Mouse (Mus musculus): Measurements from ENCODE around the gene Myo6. TPM values are rescaled to one million over a fixed set of nuclear protein-coding genes. Genes with fewer than 3 reads are reported as not detected.

Myo6 gene
- total and polyA plus RNA-seq, 3 experiments, result 6.0 to 39.5 (median 11.0) TPM

GRCm38 (mm10) chr9:80196161-80196560 is 31.3 kb downstream of the Myo6 start:
- H3K4me2 ChIP-seq (ENCODE audit: insufficient read depth, low read depth, poor library complexity, severe bottlenecking), result no peak overlapping the region
- dilution Hi-C loops (cut with MboI; ENCODE audit: extremely low pct_ligation_motif_present, extremely low pct_unique_long_range_greater_than_20kb, low sequenced_read_pairs) (no loop called here), in situ Hi-C loops (cut with MboI; ENCODE audit: low pct_ligation_motif_present, low pct_unique_long_range_greater_than_20kb, low sequenced_read_pairs) (no loop called here)

GRCm38 (mm10) chr9:80197233-80197632 is 32.4 kb downstream of the Myo6 start:
- Histone ChIP-seq H3K79me2 (replicated peaks; ENCODE audit: control insufficient read depth, extremely low read depth, insufficient read depth, poor library complexity, severe bottlenecking) (no peaks in the 10 kb centered on the region), H3K9me3 (replicated peaks; ENCODE audit: low read length) (no peaks in the 10 kb centered on the region), H3K27ac (ENCODE audit: insufficient read depth, low read depth) (no peak overlapping the region), H3K4me3 (replicated peaks in 1 of 3; ENCODE audit: low read depth in 2 of 3, low read length in 2 of 3, poor library complexity in 1 of 3) (no peak overlapping the region), H3K4me2 (ENCODE audit: insufficient read depth, low read depth, poor library complexity, severe bottlenecking) (no peak overlapping the region), H3K9ac (ENCODE audit: insufficient read depth, low read depth) (no peak overlapping the region), H3K36me3 (replicated peaks in 1 of 2; ENCODE audit: control insufficient read depth in 1 of 2, insufficient read depth in 1 of 2, low read length in 1 of 2) (no peaks in the 10 kb centered on the region), H3K27me3 (replicated peaks) (no peaks in the 10 kb centered on the region), H3K4me1 (ENCODE audit: control insufficient read depth in 1 of 2, insufficient read depth in 2 of 2) (no peaks in the 10 kb centered on the region)
- dilution Hi-C loops (cut with MboI; ENCODE audit: extremely low pct_ligation_motif_present, extremely low pct_unique_long_range_greater_than_20kb, low sequenced_read_pairs) (no loop called here), in situ Hi-C loops (cut with MboI; ENCODE audit: low pct_ligation_motif_present, low pct_unique_long_range_greater_than_20kb, low sequenced_read_pairs) (no loop called here)
- TF ChIP-seq MYC (IDR thresholded peaks at IDR 0.05; ENCODE audit: low read depth, low read length), result no peak
- no peak for DNase-seq (ENCODE audit: extremely low read depth)

More at GRCm38 (mm10) chr9:80196161-80196560, 31.3 kb downstream of the Myo6 start:
- no peak overlapping the region for H3K9ac ChIP-seq (ENCODE audit: insufficient read depth, low read depth)
- H3K79me2 ChIP-seq (replicated peaks; ENCODE audit: control insufficient read depth, extremely low read depth, insufficient read depth, poor library complexity, severe bottlenecking), result no peaks in the 10 kb centered on the region
- H3K4me1 ChIP-seq (ENCODE audit: control insufficient read depth in 1 of 2, insufficient read depth in 2 of 2), result no peaks in the 10 kb centered on the region
- H3K27ac ChIP-seq (ENCODE audit: insufficient read depth, low read depth), result no peak overlapping the region
- no peak for DNase-seq (ENCODE audit: extremely low read depth)
- no peaks in the 10 kb centered on the region for H3K27me3 ChIP-seq (replicated peaks)
- no peaks in the 10 kb centered on the region for H3K9me3 ChIP-seq (replicated peaks; ENCODE audit: low read length)
- no peaks in the 10 kb centered on the region for H3K36me3 ChIP-seq (replicated peaks in 1 of 2; ENCODE audit: control insufficient read depth in 1 of 2, insufficient read depth in 1 of 2, low read length in 1 of 2)
- no peak overlapping the region for H3K4me3 ChIP-seq (replicated peaks in 1 of 3; ENCODE audit: low read depth in 2 of 3, low read length in 2 of 3, poor library complexity in 1 of 3)
- TF ChIP-seq GABPA (IDR thresholded peaks at IDR 0.05; ENCODE audit: insufficient replicate concordance, low read depth, low read length) (no peak), MYC (IDR thresholded peaks at IDR 0.05; ENCODE audit: low read depth, low read length) (no peak), ZNF384 (IDR thresholded peaks at IDR 0.05; ENCODE audit: low read depth, low read length) (no peak), ZMIZ1 (IDR thresholded peaks at IDR 0.05; ENCODE audit: low read depth, low read length) (no peak), TCF12 (IDR thresholded peaks at IDR 0.05; ENCODE audit: low read depth, low read length) (no peak), ZKSCAN1 (IDR thresholded peaks at IDR 0.05; ENCODE audit: borderline replicate concordance, low read depth, low read length) (no peak), JUN (IDR thresholded peaks at IDR 0.05; ENCODE audit: insufficient read depth, low read depth, low read length) (no peak), HCFC1 (IDR thresholded peaks at IDR 0.05; ENCODE audit: low read depth, low read length) (no peak), MAZ (IDR thresholded peaks at IDR 0.05; ENCODE audit: low read depth, low read length) (no peak), USF2 (conservative IDR thresholded peaks at IDR 0.05; ENCODE audit: low read depth, low read length) (no peak)

DNA sequence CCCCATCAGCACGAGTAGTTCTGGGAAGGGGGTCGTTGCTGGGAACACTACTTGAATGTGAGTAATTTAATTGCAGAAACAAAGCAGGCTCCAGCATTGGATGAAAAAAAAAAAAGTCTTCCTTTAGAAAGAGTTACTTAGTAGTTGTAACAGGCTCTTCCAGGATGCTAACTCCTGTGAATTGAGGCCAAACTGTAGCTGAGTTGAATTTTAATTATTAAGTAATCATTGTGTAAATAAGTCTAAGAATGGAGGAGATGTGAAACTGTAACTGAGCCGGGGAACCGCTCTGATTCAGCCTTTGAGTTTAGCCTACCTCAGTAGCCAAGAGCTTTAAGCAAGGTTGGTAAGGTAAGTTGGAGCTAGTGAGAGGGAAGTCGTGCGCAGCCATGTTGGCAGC is 36.0 kb downstream of the Myo6 start:
- Histone ChIP-seq H3K4me2 (ENCODE audit: insufficient read depth, low read depth, poor library complexity, severe bottlenecking) (no peak overlapping the region), H3K9ac (ENCODE audit: insufficient read depth, low read depth) (no peak overlapping the region), H3K27ac (ENCODE audit: insufficient read depth, low read depth) (no peak overlapping the region), H3K27me3 (replicated peaks) (no peaks in the 10 kb centered on the region), H3K4me3 (replicated peaks in 1 of 3; ENCODE audit: low read depth in 2 of 3, low read length in 2 of 3, poor library complexity in 1 of 3) (no peak overlapping the region), H3K9me3 (replicated peaks; ENCODE audit: low read length) (no peaks in the 10 kb centered on the region), H3K4me1 (ENCODE audit: control insufficient read depth in 1 of 2, insufficient read depth in 2 of 2) (no peaks in the 10 kb centered on the region), H3K36me3 (replicated peaks in 1 of 2; ENCODE audit: control insufficient read depth in 1 of 2, insufficient read depth in 1 of 2, low read length in 1 of 2) (no peaks in the 10 kb centered on the region), H3K79me2 (replicated peaks; ENCODE audit: control insufficient read depth, extremely low read depth, insufficient read depth, poor library complexity, severe bottlenecking) (no peaks in the 10 kb centered on the region)
- in situ Hi-C loops (cut with MboI; ENCODE audit: low pct_ligation_motif_present, low pct_unique_long_range_greater_than_20kb, low sequenced_read_pairs) (no loop called here), dilution Hi-C loops (cut with MboI; ENCODE audit: extremely low pct_ligation_motif_present, extremely low pct_unique_long_range_greater_than_20kb, low sequenced_read_pairs) (no loop called here)
- no peak for TF ChIP-seq MAZ (IDR thresholded peaks at IDR 0.05; ENCODE audit: low read depth, low read length)
- TF ChIP-seq MEF2A (IDR thresholded peaks at IDR 0.05; ENCODE audit: borderline replicate concordance, low read depth, low read length), result no peak
- TF ChIP-seq NELFE (IDR thresholded peaks at IDR 0.05; ENCODE audit: low read depth, low read length), result no peak
- no peak for TF ChIP-seq JUND (conservative IDR thresholded peaks at IDR 0.05; ENCODE audit: low read depth, low read length)
- no peak for TF ChIP-seq TBP (conservative IDR thresholded peaks at IDR 0.05; ENCODE audit: low read depth, low read length)
- TF ChIP-seq POLR2A (IDR thresholded peaks at IDR 0.05; ENCODE audit: low read depth, low read length), result no peak
- TF ChIP-seq POLR2AphosphoS2 (IDR thresholded peaks at IDR 0.05; ENCODE audit: low read depth, low read length), result no peak
- TF ChIP-seq E2F4 (IDR thresholded peaks at IDR 0.05; ENCODE audit: insufficient replicate concordance, low read depth, low read length), result no peak
- TF ChIP-seq ELF1 (IDR thresholded peaks at IDR 0.05; ENCODE audit: low read depth, low read length), result no peak
- no peak for DNase-seq (ENCODE audit: extremely low read depth)

All from CH12.LX (cell line).